Mouse (Mus musculus) layer of hippocampus, postnatal 14 days (tissue): ENCODE data around the gene Iqcn. TPM values are rescaled to one million over a fixed set of nuclear protein-coding genes. Genes with fewer than 3 reads are reported as not detected.

Experiments
- DNase-seq, 2 experiments: peaks; one replicate each; pipeline ENCODE4 v3.0.0; 2021 to 2022; ENCODE audit warnings: low spot score in 2 of 2, mixed read lengths in 1 of 2
- total RNA-seq, 2 experiments: library from RNA; stranded (reverse); gene quantifications; 2 replicates each; pipeline ENCODE4 v1.2.3; 2021

Iqcn gene
- total RNA-seq, 2 experiments from 2014 or later: 0.14 TPM; not detected in 1

- DNase-seq: no peak
Measured at GRCm38 (mm10) chr8:70726721-70727120, 23.5 kb downstream of the Iqcn start.

GRCm38 (mm10) chr8:70729808-70730475 lies 26.7 kb downstream of the Iqcn start:
- no peak for DNase-seq

- no peak for DNase-seq
Measured at GRCm38 (mm10) chr8:70730956-70731355, 27.7 kb downstream of the Iqcn start.

- DNase-seq: no peak
Measured at GRCm38 (mm10) chr8:70737705-70738104, 34.4 kb downstream of the Iqcn start.

GRCm38 (mm10) chr8:70738211-70738610 lies 35.0 kb downstream of the Iqcn start:
- no peak for DNase-seq

GRCm38 (mm10) chr8:70741661-70742060 lies 38.4 kb downstream of the Iqcn start:
- DNase-seq: no peak

- DNase-seq: no peak
Measured at GRCm38 (mm10) chr8:70742176-70742575, 38.9 kb downstream of the Iqcn start.

GRCm38 (mm10) chr8:70742981-70743655 lies 39.9 kb downstream of the Iqcn start:
- no peak for DNase-seq

- peak in 1 of 2 experiments; percentile 53 for DNase-seq
Measured at GRCm38 (mm10) chr8:70743656-70744590, 40.7 kb downstream of the Iqcn start.

GRCm38 (mm10) chr8:70744806-70745205 lies 41.5 kb downstream of the Iqcn start:
- no peak for DNase-seq

GRCm38 (mm10) chr8:70745691-70746220 lies 42.5 kb downstream of the Iqcn start:
- no peak for DNase-seq

- DNase-seq: no peak
Measured at GRCm38 (mm10) chr8:70746676-70747075, 43.4 kb downstream of the Iqcn start.

- DNase-seq: no peak
Measured at GRCm38 (mm10) chr8:70747211-70747890, 44.1 kb downstream of the Iqcn start.

- no peak for DNase-seq
Measured at GRCm38 (mm10) chr8:70748246-70749096, 45.2 kb downstream of the Iqcn start.

- no peak for DNase-seq
Measured at GRCm38 (mm10) chr8:70749097-70749674, 45.9 kb downstream of the Iqcn start.

- DNase-seq: no peak
Measured at GRCm38 (mm10) chr8:70750128-70750680, 46.9 kb downstream of the Iqcn start.

GRCm38 (mm10) chr8:70752000-70752764 lies 48.9 kb downstream of the Iqcn start:
- DNase-seq: peak; percentile 74 to 82

GRCm38 (mm10) chr8:70753151-70753550 lies 49.9 kb downstream of the Iqcn start:
- DNase-seq: peak; percentile 72 to 75
